Mouse (Mus musculus) hindlimb bud, embryonic 11.5 days (tissue): ENCODE results near the gene Spag16.

Experiments
- DNase-seq: peaks from one replicate; pipeline ENCODE4 v3.0.0-alpha.2; 2012; ENCODE audit warnings: low read depth, low spot score; ENCODE audit errors: extremely low spot score

The Spag16 gene

DNA sequence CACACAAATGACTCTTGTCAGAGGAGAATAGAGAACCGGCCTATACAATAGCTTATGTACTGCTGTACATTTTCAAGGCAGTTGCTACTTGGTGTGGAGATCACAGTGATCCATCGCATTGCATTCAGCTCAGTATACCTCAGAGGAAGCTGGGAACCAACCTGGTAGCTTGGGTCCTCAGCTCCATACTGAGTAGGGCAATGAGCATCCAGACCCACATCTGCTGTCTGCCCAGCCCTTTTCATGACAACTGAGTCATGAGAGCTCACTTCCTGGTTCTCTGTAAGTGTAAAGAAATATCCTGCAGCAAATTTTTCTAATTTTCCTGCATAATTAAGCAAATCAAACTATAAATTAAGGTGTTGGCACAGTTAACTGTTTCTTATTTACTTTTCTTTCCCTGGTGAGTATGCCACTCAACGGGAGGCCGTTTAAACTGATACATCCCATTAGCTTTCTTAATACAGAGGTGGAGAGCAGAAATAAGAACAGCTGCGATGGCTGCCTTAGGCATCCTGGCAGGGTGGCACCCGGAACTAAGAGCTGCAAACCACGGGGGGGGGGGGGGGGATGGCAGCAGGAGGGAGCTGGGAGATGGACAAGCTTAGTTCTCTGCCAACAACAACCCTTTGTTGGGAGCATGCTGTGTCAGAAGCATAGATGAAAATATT lies 255.6 kb downstream of the Spag16 start:
- DNase-seq, result no peak

DNA sequence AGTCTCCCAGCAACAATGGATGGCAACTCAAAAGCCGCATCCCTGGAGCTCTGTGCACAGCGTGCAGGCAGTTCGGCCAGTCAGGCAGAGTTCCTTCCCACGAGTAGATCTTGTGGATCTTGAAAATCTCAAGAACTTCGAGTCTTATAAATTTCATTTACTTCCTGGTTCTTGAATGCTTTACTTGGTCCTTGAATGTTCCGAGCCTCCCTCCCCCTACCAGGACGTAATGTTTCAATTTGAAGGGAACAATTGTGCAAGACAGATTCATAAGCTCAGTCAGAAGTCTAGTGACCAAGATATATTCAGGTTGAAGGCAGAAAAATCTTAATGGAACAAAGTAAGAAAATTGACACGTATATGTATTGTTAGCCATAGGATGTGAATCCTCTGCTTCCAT lies 277.9 kb downstream of the Spag16 start:
- DNase-seq, result no peak

DNA sequence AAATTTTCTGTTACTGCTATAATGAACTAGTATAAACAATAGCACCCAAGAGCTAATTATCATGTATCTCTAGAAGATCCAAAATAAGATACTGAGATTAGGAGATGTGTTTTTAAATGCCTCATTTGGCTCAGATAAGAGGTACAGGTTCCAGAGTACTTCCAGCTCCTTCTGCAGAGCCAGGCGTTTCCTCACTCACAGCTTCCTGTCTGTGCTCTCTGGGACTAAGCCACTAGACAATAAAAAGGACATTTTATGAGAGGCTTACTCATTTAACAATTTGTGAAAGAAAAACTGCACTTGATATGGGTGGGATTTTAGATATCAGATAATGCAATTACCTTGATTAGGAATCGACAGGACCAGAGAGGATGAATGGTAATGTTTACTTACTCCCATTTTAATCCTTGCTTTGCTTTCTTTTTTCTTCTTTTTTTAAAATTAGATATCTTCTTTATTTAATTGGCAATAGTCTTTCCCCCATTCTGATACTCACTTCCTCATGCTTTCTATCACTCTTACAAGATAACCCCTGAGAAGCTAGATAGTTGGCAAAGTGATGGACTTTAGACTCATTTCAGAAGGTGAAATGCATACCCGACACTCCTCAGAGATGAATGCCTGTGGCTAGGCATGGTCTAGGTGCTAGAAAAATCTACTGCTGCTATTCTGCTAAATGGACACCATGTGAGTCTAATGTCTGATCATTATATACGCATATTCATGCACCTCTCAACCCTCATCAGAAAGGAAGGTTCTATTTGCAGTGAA lies 289.6 kb downstream of the Spag16 start:
- DNase-seq, result no peak

DNA sequence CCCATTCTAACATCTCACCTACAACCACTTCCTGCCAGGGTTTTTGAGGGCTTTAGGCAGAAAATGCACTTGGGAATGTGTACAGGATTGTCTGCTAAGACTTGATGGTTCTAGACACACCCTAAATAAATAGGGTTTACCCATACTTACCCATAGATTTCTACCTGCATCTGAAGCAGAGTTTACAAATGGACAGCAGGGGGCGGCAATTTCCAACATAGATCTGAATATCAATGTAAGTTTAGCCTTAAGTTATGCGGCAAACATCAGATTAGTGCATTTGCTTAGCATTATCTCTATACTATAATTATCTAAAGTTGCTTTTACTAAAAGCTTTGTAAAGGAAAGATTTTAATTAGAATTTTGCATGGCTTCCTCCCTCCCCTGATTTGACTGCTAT lies 301.3 kb downstream of the Spag16 start:
- DNase-seq, result no peak

DNA sequence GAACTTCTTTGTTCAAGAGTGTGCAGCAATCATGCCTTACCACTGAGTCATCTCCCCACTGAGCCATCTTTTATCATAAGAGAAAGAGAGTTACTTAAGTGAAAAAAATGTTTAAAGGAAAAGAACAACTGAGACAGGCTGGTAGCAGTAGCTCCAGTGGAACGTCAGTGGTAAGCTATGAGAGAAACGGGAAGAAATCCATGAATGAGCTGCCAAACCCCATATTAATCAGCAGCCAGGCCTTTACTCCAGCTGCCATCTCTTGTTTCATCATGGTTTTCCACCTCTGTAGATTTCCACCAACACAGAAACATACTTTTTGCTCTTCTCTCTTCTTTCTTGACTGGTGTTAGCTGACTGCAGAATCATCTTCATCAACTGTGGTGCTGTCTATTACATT lies 308.8 kb downstream of the Spag16 start:
- no peak for DNase-seq

DNA sequence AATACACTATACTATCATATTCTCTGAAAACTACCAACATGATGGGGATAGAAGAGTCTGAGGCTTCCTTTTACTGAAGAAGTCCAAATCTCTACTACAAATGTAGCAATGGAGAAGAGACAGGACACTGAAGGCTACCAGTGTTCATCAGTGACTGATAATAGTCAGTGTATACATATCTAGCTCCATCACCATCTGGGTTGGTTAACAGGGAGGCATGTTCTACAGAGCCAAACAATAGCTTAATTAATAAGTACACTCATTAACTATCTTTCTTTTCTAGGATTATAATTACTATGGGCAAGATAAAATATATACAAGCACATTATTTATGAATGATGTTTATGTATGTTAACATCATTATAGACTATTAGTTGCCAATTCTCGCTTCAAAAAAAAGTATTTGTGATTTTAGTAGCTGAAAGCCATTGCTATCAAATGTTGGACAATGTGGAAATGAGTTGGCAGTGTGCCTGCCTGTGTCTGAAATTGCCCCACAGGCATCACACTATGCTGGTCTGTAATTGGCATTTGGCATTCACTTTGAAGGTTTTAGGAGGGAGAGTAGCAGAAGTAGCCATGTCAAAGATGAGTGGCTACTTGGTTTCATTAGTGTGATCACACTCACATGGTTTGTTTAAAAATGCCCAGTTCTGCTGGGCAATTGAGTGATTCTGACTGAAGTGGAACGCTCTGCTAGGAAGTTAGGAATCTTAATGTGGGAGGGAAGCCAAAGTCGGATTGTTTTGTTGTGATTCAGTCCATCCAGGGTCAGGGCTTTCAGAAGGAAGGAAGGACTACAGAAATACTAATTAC lies 338.8 kb downstream of the Spag16 start:
- no peak for DNase-seq

DNA sequence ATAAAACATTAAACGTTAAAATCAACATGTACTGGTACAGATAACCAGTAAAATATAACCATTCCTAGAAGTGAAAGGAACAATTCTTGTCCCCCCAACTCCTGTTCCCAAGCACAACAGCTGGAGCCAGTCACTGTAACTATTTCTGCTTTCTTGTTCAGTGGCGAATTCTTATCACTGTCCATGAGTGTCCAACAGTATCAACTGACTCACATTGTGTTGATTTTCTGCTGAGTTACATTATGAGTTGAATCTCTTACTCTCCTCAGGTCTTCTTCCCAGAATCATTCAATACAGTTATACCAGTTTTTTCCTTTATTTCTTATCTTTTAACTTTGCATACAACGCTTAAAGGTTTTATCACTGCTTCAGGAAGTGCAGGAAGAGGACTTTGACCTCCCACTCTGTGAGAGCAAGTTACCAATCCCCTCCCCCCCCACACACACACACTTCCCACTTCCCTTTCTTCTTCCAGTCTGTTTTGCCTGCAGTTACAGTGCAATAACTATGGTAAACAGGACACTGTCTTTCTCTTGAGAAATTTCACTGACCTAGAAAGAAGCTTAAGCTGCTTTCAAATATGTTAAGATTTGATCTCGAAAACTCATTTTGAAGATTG lies 353.5 kb downstream of the Spag16 start:
- DNase-seq, result no peak

DNA sequence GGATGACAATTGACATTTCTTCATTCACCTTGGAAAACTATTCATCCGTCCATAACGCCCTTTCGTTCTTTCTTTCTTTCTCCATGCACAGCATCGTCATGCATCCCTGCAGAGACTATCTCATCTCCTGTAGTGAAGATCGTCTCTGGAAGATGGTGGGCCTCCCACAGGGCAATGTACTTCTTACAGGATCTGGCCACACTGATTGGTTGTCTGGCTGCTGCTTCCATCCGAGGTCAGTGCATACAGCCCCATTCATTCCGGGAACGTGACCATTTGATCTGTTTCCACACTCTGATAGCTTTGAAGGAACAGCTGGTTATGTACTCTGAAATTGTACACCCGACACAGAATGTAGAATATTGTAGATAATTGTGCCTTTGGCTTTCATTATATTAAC lies 438.0 kb downstream of the Spag16 start:
- no peak for DNase-seq

DNA sequence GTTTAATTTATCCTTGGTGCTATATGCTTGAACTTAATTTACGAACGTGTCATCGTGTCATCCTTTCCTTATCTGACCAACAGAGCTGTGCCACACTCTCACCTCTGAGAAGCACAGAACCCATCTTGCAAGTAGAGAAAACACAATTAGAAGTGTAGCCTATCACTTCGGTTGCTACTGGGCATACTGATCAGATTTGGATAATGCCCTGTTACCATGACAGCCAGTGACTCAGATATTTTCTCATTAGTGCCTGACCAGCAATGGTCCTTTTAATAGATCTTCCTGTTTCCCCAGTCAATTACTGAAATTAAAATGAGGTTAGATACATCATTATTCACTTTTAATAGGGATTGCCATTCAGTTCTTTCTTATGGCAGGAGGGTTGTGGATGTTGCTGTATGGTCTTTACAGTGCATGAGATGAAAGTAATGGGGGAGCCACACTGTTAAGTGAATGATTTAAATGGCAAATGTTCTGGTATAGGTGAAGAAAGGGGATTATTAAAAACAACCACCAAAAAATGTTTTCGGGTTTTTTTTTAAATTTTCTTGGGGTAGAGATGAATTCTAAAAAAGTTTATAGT lies 439.2 kb downstream of the Spag16 start:
- DNase-seq, result no peak

DNA sequence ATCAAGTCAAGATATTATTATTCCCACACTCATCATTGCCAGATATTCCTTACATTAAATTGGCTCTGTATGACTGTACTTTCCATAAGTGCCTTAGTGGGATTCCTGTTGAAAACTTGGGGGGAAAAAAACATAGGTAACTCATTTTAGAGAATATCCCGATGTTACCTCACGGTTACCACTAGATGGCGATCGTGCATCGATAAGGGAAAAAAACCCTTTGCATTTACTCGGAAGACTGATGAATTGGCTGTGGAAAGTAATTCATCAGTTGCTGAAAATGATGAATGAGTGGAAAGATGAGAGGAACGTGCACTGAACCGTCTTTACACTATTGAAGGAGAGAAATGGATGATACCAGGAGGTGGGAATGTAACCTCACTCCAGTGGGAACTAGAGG lies 443.4 kb downstream of the Spag16 start:
- no peak for DNase-seq

DNA sequence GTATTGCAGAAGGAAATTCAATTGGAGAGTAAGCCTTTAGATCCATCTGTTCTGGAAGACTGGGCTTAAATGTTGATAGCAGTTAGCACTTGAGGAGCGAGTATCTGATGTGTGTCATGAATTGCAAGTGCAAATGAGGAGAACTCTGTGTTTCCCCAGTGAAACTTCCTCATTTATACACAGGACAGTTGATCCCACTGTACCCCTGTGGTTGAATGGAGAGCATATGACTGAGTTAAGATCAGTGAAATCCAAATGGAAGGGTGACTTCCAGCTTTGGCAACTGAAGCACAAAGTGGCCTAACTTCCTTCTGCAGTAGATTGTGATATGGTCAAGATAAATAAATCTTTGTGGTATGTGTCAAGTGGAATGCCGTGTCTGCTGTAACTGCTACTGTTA lies 446.0 kb downstream of the Spag16 start:
- no peak for DNase-seq

DNA sequence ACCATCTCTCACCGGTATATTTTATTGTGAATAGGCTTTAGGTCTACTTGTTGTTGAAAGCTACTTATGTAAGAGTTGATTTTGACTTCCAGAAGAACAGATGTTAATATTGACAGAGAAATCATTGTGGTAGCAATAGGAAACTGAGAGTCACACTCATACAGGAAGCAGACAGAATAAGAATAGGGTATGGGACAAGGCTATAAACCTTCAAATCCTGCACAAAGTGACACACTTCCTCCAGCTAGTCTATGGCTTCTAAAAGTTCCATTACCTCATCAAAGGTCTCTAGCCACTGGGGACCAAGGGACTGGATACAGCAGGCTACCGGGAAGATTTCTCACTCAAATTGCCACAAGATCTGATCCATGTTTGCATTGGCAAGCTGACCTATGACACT lies 452.5 kb downstream of the Spag16 start:
- no peak for DNase-seq

DNA sequence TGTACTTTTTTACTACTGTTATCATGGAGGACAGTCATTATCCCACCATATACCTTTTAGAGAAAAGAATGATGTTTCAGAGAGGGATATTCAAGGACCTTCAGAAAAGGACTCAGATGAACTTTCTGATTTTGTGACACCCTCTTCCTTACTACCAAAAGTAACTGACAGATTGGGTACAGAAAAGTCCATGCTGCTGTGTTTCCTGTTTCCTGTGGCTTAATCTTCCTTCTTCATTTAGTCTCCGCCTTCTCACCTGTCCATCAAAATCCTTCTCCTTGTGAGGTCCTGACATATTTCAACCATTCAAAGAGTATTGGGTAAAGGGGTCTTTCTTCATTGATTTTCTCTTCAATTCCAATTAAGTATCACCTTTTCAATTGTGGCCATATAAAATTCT lies 456.6 kb downstream of the Spag16 start:
- DNase-seq, result no peak

DNA sequence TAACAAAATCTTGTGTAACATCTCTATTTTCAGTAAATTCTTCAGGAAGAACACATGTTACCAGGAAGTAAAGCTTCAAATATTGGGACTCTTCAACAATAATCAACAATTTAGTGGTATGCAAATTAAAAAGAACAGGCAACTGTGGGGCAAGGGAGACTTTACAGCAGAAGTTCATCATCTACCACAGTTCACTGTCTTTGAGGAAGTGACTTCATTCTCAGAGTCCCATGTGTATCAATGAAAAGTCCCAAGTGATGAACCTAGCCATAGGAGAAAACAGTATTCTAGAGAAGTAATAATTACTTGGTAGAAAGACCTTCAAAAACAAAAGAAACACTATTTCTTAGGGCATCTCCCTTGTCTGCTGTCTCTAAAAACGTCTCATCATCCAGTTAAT lies 457.4 kb downstream of the Spag16 start:
- no peak for DNase-seq

DNA sequence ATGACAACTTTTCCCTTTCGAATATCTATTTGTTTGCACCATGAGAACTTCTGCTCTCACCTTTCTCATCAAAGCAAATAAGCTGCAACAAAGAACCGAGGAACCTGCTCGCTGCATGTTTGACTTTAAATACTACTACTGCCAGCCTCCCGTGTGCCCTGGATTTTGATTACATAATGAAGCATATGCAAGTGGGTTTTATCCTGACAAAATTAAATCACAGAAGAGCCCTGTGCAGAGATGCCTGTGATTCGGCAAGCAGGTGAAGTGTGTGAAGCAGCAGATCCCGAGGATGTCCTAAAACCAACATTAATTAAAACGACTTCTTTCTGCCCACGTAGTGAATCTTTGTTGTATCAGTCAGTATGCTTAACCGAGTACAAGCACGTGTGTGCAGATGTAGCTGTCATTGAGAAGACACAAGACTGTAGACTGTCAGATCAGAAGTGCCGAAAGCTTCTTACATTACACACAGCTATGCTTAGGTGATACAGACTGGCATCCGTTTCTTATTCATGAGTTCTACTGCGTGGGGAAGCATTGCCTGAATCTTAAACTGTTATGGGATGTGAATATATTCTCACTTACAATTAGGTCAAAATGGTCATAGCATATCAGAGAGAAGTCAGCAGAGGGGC lies 489.5 kb downstream of the Spag16 start:
- no peak for DNase-seq

DNA sequence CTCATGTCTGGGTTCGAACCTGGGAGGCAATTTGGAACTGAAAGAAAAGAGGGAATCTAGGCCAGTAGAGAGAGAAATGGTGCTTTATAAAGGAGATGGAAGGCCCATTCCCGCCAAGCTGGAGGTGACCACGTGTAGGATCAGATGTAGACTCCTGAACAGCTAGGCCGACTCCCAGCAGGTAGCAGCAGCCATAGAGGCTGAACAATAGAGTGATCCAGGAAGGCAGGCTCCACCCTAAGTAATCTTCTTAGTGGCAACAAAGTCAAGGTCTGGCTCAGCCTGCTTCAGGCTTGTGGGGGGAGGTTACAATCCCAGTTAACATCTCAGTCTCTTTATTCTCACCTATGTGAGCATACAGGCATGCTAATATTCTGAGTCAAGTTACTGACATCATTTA lies 494.2 kb downstream of the Spag16 start:
- DNase-seq, result no peak

DNA sequence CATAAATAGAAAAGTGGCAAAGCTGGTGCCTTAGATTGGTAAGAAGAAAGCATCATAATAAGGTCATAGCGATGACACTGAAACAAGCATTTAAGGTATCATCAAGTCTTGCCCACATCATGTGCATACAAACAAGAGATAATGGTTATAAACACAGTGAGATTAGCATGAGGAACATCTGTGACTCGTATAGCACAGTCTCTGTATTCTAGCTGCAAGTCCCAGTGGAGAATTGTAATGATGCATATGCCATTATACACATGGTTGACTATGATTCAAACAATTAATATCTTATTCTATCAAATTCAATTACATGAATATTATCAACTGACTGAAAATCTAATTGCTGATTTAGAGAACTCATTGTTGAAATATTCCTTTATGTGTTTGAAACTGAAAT lies 519.4 kb downstream of the Spag16 start:
- DNase-seq, result no peak

DNA sequence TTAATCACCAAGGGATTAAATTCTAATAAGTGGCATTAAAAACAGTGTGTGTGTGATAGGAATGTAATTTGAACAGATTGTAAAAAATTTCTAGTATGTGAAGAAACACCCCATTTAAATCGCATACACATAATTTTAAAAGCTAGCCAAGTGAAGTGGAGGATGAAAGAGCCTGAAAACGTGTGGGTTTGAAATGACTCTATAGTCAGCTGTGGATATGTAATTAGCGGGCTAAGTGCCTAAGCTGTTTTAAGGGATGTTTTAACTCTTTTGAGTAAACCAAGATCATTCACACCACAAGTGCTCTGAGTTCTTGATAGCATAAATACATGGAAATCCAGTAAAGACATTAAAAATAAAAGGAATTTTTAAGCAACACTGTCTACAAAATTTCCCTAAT lies 524.6 kb downstream of the Spag16 start:
- no peak for DNase-seq

DNA sequence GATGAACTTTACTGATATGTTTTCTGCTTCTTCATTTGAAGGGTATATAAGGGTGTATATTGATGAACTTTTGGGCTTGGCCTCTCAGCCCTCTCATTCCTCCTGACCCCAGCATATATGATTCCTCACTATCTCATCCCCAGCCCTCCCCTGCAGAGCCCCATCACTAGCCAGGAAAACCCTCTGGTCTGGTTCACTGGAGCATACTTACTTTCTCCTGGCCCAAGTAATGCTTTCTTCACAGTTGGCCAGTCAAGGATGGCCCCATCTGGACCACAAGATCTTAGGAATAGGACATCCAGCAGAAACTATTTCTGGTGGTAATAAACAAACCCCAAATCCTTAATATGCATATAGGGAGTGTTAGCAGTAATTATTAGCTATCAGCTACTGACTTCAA lies 527.2 kb downstream of the Spag16 start:
- DNase-seq, result no peak

DNA sequence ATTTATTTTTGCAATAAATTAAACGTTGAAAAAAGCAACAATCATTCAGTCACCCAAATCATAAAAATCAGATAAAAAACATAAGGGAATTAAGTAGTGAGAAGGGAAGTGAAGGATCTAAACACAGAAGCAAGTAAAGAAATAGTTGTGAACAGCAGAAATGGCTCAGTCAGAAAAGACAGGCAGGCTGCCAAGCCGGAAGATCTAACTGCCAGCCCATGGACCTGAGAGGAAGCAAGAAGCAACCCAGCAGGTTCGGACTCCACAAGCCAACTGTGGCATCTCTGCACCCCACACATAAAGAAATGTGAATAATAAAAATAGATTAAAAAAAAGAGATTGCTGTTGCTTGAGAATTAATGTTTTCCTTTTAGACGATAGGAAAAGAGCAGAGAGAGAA lies 545.0 kb downstream of the Spag16 start:
- no peak for DNase-seq

DNA sequence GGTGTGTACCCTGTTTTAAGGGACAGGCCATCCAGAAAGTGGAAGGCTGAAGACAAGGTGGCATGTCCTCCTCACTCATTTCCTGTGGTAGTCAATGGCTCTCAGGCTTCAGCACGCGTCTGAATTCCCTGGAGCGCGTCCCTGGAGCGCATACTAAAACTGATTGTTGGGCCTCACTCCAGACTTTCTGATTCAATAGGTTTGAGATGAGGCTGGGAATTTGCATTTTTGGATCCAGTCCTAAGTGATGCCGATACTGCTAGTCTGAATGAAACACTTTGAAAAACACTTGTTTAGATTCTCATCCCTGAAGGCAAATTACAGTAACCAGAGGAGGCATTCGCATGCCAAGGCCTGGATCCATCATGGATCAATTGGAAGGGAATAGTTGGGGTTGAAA lies 553.3 kb downstream of the Spag16 start:
- no peak for DNase-seq
